In the genomic region with DNA sequence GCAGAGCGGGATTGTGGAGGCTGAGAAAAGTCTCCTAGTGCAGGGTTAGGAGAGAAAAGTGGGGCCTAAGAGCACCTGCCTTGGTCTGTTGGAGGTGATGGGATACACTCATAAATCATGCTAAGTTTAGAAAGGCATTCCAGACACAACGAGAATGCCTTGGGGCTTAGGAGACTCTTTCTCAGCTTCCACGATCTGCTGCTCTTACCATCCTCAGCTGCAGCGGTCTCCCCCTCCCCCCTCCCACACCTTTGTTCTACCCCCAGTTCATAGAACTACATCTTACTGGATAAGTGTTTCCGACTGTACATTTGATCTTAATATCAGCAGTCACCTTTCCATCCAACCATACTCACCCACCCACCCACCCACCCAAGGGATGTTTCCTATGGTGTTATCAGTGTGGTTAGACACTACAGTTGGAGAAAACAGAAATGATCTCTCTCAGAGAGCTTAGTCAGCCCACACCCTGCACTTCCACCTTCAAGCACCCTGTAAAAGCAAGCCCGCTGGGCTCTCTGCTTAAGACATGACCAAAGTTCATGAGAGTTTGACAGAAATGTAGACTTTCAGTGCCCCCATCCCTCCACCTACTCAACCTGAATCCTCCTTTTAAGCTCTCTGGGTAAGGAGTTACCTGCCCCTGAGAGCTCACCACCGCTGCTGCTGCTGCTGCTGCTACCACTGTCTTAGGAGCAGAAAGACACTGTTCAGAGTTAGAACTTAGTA, we compare ENCODE assay signal across 36 mouse cellular contexts. TPM values are rescaled to one million over a fixed set of nuclear protein-coding genes. Genes with fewer than 3 reads are reported as not detected.
A peak's percentile ranks its signal among the peaks of the same experiment; 100 is the strongest.
DNase-seq lines count a peak whose midpoint lies in the region; ATAC-seq lines count a peak whose summit lies in the region.
"Had no signal": no experiment of that assay in that cellular context is flagged by ENCODE, and none has a peak within 500 bp of the region (broad histone marks: within the 10 kb centered on the region; RNA-seq: fewer than 3 reads in every experiment).

No protein-coding gene starts in this region.

- ATAC-seq in activated CD4-positive, CD25-positive, alpha-beta regulatory T cell, adult 4 months = peak; percentile 54
- ATAC-seq: forebrain, embryonic 16.5 days; hindbrain, postnatal 0 days; intestine, postnatal 0 days; Patski had no signal

- intact Hi-C loops in heart, postnatal 25 days (cut with DNase I) = no loop called here
- intact Hi-C loops in left cerebral cortex, postnatal 25 days (cut with DNase I) = no loop called here

- DNase-seq in thymus, postnatal 0 days (ENCODE audit: low spot score) = peak; percentile 40
- DNase-seq in thymus, postnatal 10 days (ENCODE audit: low spot score in 2 of 2) = no peak
- DNase-seq in naive thymus-derived CD4-positive, alpha-beta T cell, adult 2 months (ENCODE audit: low read depth) = peak; percentile 69
- no peak for DNase-seq in heart, postnatal 25 days (ENCODE audit: low spot score)
- DNase-seq in lung, postnatal 4 days = no peak
- DNase-seq in left cerebral cortex, postnatal 25 days (ENCODE audit: low spot score in 2 of 2) = no peak
- DNase-seq: adrenal gland, adult 2 months; adrenal gland, postnatal 36 days; cerebellum, adult 18-20 months; cerebellum, postnatal 14 days; gastrocnemius, adult 2 months; heart, postnatal 36 days; kidney, adult 9 months; kidney, postnatal 10 days; layer of hippocampus, postnatal 36 days; lung, adult 2 months; lung, postnatal 10 days; right cerebral cortex, postnatal 4 days had no signal

RNA-seq across cellular contexts. Expression of a gene that starts 3.3 kb away (rescaled TPM):
- 3.6 and 4.9 TPM in 2 replicates for polyA plus RNA-seq in thymus, postnatal 0 days (2015; fragmentation: Nextera tagmentation; extraction: Ambion mirVana)
- polyA plus RNA-seq in activated CD4-positive, CD25-positive, alpha-beta regulatory T cell, adult 4 months (2017; shearing (Covaris generic)) = not detected
- total RNA-seq in heart, postnatal 25 days (2021) = not detected
- total RNA-seq in left cerebral cortex, postnatal 25 days (2021) = under 1 TPM in 1 of 2 experiments, not detected in 1; 0.41 TPM
- total RNA-seq: adrenal gland, adult 2 months; adrenal gland, postnatal 36 days; CH12.LX; gastrocnemius, adult 2 months; gastrocnemius, postnatal 4 days; heart, postnatal 36 days; layer of hippocampus, postnatal 36 days had no signal
- polyA plus RNA-seq: adrenal gland, adult 2 months; brain, embryonic 14.5 days; embryonic facial prominence, embryonic 11.5 days; forebrain, embryonic 16.5 days; heart, embryonic 14.5 days; hindbrain, postnatal 0 days; midbrain, embryonic 10.5 days; midbrain, postnatal 0 days; myocyte; neural tube, embryonic 13.5 days; Patski had no signal

RNA-seq across cellular contexts. Expression of a gene that starts 25.4 kb away (rescaled TPM):
- 0.57 and 0.82 TPM in 2 replicates for polyA plus RNA-seq in thymus, postnatal 0 days (2015; fragmentation: Nextera tagmentation; extraction: Ambion mirVana)
- 1 to 10 TPM; 2.2 to 2.8 TPM for polyA plus RNA-seq in activated CD4-positive, CD25-positive, alpha-beta regulatory T cell, adult 4 months (2017; shearing (Covaris generic))
- not detected for total RNA-seq in heart, postnatal 25 days (2021)
- total RNA-seq in left cerebral cortex, postnatal 25 days (2021) = 1 to 10 TPM; 1.1 to 1.5 TPM
- total RNA-seq: CH12.LX; ES-E14; heart, postnatal 36 days; hindbrain, postnatal 0 days; midbrain, postnatal 0 days had no signal
- polyA plus RNA-seq: brain, embryonic 14.5 days; embryonic facial prominence, embryonic 11.5 days; heart, embryonic 14.5 days; hindbrain, embryonic 12.5 days; large intestine, adult 2 months; limb, embryonic 10.5 days; lung, adult 2 months; midbrain, embryonic 10.5 days; myocyte; neural tube, embryonic 13.5 days; Patski had no signal

Comparison
In these comparisons a context has a peak if more than half of its experiments do, and no peak if none do; other contexts are left out.
1. DNase-seq: peak in thymus, postnatal 0 days (single experiment) and naive thymus-derived CD4-positive, alpha-beta T cell, adult 2 months (single experiment); none in thymus, postnatal 10 days (0 of 2), heart, postnatal 25 days (single experiment), lung, postnatal 4 days (0 of 2) and left cerebral cortex, postnatal 25 days (0 of 2).